Mouse (Mus musculus) olfactory bulb, adult 2 months (tissue): ENCODE measurements around the gene Id2. TPM values are rescaled to one million over a fixed set of nuclear protein-coding genes. Genes with fewer than 3 reads are reported as not detected.

Experiments
- H3K27ac ChIP-seq: fragments of 200-500 bp; 2 replicates; pipeline ENCODE4 v1.5.1; 2012; ENCODE audit warnings: low read depth, low read length; ENCODE audit not compliant: insufficient read depth
- H3K4me1 ChIP-seq: fragments of 200-500 bp; 2 replicates; pipeline ENCODE4 v1.6.1; 2012; ENCODE audit warnings: low read length; ENCODE audit not compliant: control insufficient read depth, insufficient read depth
- H3K4me3 ChIP-seq: fragments of 200-500 bp; 2 replicates; pipeline ENCODE4 v1.5.1; 2012; ENCODE audit warnings: mild to moderate bottlenecking, low read depth, low read length, moderate library complexity; ENCODE audit not compliant: insufficient read depth
- CTCF ChIP-seq: fragments of 200-500 bp; IDR thresholded peaks from 2 replicates; pipeline ENCODE4 v1.5.1; 2012; ENCODE audit warnings: low read depth, mild to moderate bottlenecking, low read length, moderate library complexity; ENCODE audit not compliant: insufficient read depth
- POLR2A ChIP-seq: fragments of 200-500 bp; IDR thresholded peaks from 2 replicates; pipeline ENCODE4 v1.6.1; 2012; ENCODE audit warnings: mild to moderate bottlenecking, low read depth, low read length, moderate library complexity; ENCODE audit not compliant: insufficient read depth
- WGBS: fragments of 180-500 bp; shearing (Covaris S2); methylation state at CpG from one replicate; pipeline ENCODE4 v1.1.7; 2018; 5-methylcytosine and 5-hydroxymethylcytosine counted together
- polyA plus RNA-seq: library from polyadenylated mRNA; stranded (reverse); fragments of >200 nt; gene quantifications from 2 replicates; pipeline ENCODE4 v1.2.4, GENCODE M21; 2012; ENCODE audit warnings: low replicate concordance; ENCODE audit not compliant: missing spikeins, insufficient read depth, insufficient read length

The Id2 gene
- polyA plus RNA-seq, 1 experiment, result not detected

- H3K4me1 ChIP-seq, result peaks cover 3% of the 10 kb centered on the region; the same call in 1 of the 2 replicates
- WGBS, result 90% methylated on average over 4 of the region's 4 CpGs
- no peak overlapping the region for H3K4me3 ChIP-seq
- TF ChIP-seq POLR2A (no peak), CTCF (no peak)
- H3K27ac ChIP-seq, result no peak overlapping the region
Observed at GRCm38 (mm10) chr12:25073374-25073773, 23.6 kb downstream of the Id2 start.

GRCm38 (mm10) chr12:25062264-25062663 is 34.7 kb downstream of the Id2 start:
- WGBS, result 75% methylated on average over 6 of the region's 6 CpGs
- no peak for TF ChIP-seq POLR2A
- Histone ChIP-seq H3K4me1 (no peaks in the 10 kb centered on the region; the same call in 1 of the 2 replicates), H3K27ac (no peak overlapping the region), H3K4me3 (no peak overlapping the region)

GRCm38 (mm10) chr12:25060901-25061300 is 36.0 kb downstream of the Id2 start:
- TF ChIP-seq CTCF (no peak), POLR2A (no peak)
- H3K4me1 ChIP-seq, result no peaks in the 10 kb centered on the region; the same call in 1 of the 2 replicates
- H3K27ac ChIP-seq, result no peak overlapping the region
- no peak overlapping the region for H3K4me3 ChIP-seq
- WGBS, result 76% methylated on average over 7 of the region's 7 CpGs

- Histone ChIP-seq H3K4me3 (no peak overlapping the region), H3K4me1 (peaks cover under 1% of the 10 kb centered on the region), H3K27ac (no peak overlapping the region)
- TF ChIP-seq CTCF, result no peak
- no peak for TF ChIP-seq POLR2A
- WGBS, result 61% methylated on average over 9 of the region's 9 CpGs
Observed at GRCm38 (mm10) chr12:25059487-25060200, 37.3 kb downstream of the Id2 start.

GRCm38 (mm10) chr12:25054963-25055362 is 42.0 kb downstream of the Id2 start:
- WGBS, result 67% methylated on average over 4 of the region's 4 CpGs
- peaks cover 8% of the 10 kb centered on the region for H3K4me1 ChIP-seq
- TF ChIP-seq POLR2A (no peak), CTCF (no peak)

GRCm38 (mm10) chr12:25054511-25054910 is 42.4 kb downstream of the Id2 start:
- no peak overlapping the region for H3K4me3 ChIP-seq
- H3K27ac ChIP-seq, result no peak overlapping the region
- TF ChIP-seq CTCF (no peak), POLR2A (no peak)
- 65% methylated on average over 7 of the region's 7 CpGs for WGBS
- H3K4me1 ChIP-seq, result peaks cover 8% of the 10 kb centered on the region

More at GRCm38 (mm10) chr12:25054963-25055362, 42.0 kb downstream of the Id2 start:
- Histone ChIP-seq H3K4me3 (no peak overlapping the region), H3K27ac (no peak overlapping the region)

- 71% methylated on average over 5 of the region's 5 CpGs for WGBS
- TF ChIP-seq POLR2A (no peak), CTCF (no peak)
- Histone ChIP-seq H3K4me1 (peaks cover 4% of the 10 kb centered on the region; the same call in 1 of the 2 replicates), H3K27ac (no peak overlapping the region), H3K4me3 (no peak overlapping the region)
Observed at GRCm38 (mm10) chr12:25049253-25049652, 47.7 kb downstream of the Id2 start.

- no peak overlapping the region for H3K4me3 ChIP-seq
- WGBS, result 95% methylated on average over 4 of the region's 4 CpGs
- no peaks in the 10 kb centered on the region; the same call in 1 of the 2 replicates for H3K4me1 ChIP-seq
- no peak overlapping the region for H3K27ac ChIP-seq
- TF ChIP-seq CTCF, result no peak
- no peak for TF ChIP-seq POLR2A
Observed at GRCm38 (mm10) chr12:25044579-25044978, 52.4 kb downstream of the Id2 start.

GRCm38 (mm10) chr12:25044056-25044455 is 52.9 kb downstream of the Id2 start:
- H3K27ac ChIP-seq, result no peak overlapping the region
- H3K4me1 ChIP-seq, result no peaks in the 10 kb centered on the region; the same call in 1 of the 2 replicates
- TF ChIP-seq POLR2A (no peak), CTCF (no peak)
- H3K4me3 ChIP-seq, result no peak overlapping the region
- 97% methylated on average over 2 of the region's 2 CpGs for WGBS

Other genes with a start within 250 kb of the Id2 start
- gene Kidins220, start 122.2 kb downstream of the Id2 start, polyA plus RNA-seq, result 235 and 458 TPM in 2 replicates